Mouse (Mus musculus): Measurements from ENCODE around the gene Mog.

The Mog gene

GRCm38 (mm10) chr17:37022628-37023576, at the start of gene Mog:
Gene Mog (minus strand): TSS chr17:37023398.
- no peak for DNase-seq (ENCODE audit: inconsistent age in 2 of 2, low spot score in 1 of 2)

GRCm38 (mm10) chr17:37072730-37073276, 49.6 kb upstream of the Mog start:
- no peak for DNase-seq (ENCODE audit: inconsistent age in 2 of 2, low spot score in 1 of 2)

GRCm38 (mm10) chr17:37072080-37072729, 49.0 kb upstream of the Mog start:
- no peak for DNase-seq (ENCODE audit: inconsistent age in 2 of 2, low spot score in 1 of 2)

GRCm38 (mm10) chr17:37070121-37070520, 46.9 kb upstream of the Mog start:
- no peak for DNase-seq (ENCODE audit: inconsistent age in 2 of 2, low spot score in 1 of 2)

DNA sequence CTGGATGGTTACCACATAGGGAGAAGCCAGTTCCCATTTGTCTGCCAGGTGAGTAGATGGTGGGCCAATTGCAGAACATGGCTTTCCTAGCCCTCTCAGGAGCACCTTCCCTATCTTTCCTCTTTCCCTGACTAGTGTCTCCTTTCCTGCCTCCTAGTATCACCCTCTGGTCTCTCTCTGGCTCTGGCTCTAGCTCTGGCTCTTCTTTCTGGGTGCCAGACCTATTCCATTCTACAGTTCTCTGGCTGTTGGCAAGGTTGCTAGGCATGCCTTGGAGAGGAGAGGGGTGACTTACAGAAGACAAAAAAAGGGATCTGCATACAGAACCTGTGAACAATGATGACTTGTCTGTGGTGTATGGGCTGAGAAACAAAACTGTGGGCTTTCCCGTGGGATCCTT, 44.7 kb upstream of the Mog start:
- no peak for DNase-seq (ENCODE audit: inconsistent age in 2 of 2, low spot score in 1 of 2)

- no peak for DNase-seq (ENCODE audit: inconsistent age in 2 of 2, low spot score in 1 of 2)
Measured at GRCm38 (mm10) chr17:37065993-37066392, 42.8 kb upstream of the Mog start.

DNA sequence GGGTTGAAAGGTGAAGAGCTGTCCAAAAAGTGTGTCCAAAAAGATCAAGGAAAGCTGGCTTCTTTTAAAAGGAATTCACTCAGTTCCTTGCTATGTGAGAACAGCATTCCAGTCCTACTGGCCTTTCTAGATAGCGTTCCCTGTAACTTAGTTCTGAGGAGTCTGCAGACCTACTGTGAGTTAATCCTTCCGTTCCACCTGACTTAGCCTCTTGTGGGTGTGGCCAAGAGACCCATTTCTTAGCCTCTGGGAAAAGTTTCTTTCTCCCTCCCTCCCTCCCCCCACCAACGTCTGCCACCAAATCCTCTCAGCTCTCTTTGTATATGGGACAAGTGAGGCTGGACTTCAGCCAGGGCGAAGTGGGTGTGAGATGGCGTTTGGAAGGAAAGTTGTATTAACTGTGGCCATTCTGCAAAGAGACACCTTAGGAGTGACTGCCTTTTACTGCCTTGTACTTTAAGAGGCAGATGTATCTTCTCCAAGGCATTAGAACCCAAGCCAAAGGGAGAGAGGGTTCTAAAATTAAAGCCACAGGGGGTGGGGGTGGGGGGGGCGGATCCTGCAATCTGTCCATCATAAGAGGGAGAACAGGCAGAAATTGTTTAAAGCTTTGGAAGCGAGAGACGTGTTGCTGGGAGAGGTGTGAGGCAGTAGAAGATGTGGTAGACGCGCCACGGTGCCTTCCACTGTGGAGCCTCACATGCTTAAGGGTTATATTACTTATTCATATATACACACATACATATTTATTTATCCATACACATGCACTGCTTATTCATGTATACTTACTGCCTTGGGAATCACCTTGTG, 40.7 kb upstream of the Mog start:
- DNase-seq (ENCODE audit: inconsistent age in 2 of 2, low spot score in 1 of 2) = no peak

GRCm38 (mm10) chr17:37063063-37063462, 39.9 kb upstream of the Mog start:
- no peak for DNase-seq (ENCODE audit: inconsistent age in 2 of 2, low spot score in 1 of 2)

GRCm38 (mm10) chr17:37062101-37062641, 39.0 kb upstream of the Mog start:
- no peak for DNase-seq (ENCODE audit: inconsistent age in 2 of 2, low spot score in 1 of 2)

- DNase-seq (ENCODE audit: inconsistent age in 2 of 2, low spot score in 1 of 2) = no peak
Measured at GRCm38 (mm10) chr17:37061435-37061834, 38.2 kb upstream of the Mog start.

- no peak for DNase-seq (ENCODE audit: inconsistent age in 2 of 2, low spot score in 1 of 2)
Measured at GRCm38 (mm10) chr17:37056957-37057356, 33.8 kb upstream of the Mog start.

DNA sequence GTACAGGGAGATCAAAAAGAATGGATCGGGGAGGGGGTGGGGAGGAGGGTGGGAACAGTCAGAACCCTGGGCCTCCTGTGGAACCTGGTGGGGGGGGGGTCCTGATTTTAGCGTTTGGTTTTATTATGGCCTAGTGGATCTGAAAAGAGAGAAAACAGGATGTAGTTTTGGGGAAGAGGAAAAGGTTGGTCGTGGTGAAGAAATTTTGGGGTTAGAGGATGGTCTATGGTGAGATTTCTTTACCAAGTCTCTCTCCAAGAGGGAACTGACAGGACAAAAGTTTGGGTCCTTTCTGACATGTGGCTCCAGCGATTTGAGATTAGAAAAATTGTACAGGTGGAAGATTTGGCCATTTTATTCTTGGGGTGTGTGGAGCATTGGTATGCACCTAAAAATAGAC, 28.5 kb upstream of the Mog start:
- DNase-seq (ENCODE audit: inconsistent age in 2 of 2, low spot score in 1 of 2) = no peak

DNA sequence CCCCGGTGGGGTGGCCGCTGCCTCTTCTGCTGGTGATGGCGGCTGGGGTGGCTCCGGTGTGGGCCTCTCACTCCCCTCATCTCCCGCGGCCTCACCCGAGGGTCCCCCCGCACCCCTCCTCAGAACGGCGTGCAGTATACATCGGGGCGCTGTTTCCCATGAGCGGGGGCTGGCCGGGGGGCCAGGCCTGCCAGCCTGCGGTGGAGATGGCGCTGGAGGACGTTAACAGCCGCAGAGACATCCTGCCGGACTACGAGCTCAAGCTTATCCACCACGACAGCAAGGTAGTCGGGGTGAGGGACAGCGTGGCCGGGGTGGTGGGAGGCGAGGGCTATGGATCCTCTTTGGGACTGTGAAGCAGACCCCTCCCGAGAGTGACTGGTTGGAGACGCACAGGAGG, 27.7 kb upstream of the Mog start:
- no peak for DNase-seq (ENCODE audit: inconsistent age in 2 of 2, low spot score in 1 of 2)

DNA sequence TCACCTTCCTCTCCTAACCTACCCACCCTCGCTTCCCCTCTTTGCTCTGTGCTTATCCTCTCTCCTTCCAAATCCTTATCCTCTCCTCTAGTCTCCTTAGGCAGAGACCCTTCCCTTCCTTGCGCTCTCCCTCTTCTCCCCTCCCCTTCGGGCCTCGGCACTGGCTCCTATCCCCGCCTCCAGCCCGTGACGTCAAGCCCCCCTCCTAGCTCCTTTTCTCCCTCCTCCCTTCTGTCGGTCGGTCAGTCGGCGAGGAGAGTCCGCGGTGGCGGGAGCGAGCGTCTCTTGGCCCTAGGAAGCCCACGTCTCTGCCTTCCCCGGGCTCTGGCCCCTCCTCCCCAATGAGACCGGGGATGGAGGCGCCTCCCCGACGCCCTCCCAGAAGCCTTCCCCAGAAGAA, 27.2 kb upstream of the Mog start:
- peak; percentile 88 to 93 for DNase-seq (ENCODE audit: inconsistent age in 2 of 2, low spot score in 1 of 2)

DNA sequence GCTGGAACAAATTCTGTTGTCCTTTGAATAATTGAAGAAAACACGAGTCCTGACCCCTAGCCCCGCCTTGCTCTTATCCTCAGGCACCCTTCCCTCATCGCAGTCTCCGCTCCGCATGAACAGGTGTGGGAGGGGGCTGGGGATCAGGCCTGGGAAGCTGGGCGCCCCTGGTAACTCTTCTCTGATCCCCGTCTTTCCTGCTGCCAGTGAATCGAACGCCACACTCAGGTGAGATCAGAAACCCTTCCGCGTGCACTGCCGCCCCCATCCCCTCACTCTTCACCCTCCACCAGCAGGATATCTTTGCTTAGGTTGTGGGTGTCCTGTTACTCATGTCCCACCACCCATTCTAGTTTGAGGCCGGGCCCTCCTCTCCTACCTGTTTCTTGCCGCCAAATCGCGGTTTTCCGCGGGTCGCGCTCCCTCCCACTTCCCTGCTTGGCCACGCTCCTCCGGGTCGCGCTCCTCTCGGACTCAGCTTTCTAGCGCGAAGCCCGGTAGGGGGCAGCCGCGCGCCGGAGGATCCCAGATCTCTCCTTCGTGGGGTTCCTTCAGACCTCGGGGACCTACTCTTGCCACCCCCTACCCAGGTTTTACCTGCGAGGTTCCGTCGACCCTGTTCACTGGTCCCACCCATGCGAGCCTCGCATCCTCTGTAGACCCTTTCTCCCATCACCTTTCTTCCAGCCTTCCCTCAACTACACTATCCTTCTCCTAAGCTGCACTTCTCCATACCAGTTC, 26.5 kb upstream of the Mog start:
- peak; percentile 75 to 90 for DNase-seq (ENCODE audit: inconsistent age in 2 of 2, low spot score in 1 of 2)

DNA sequence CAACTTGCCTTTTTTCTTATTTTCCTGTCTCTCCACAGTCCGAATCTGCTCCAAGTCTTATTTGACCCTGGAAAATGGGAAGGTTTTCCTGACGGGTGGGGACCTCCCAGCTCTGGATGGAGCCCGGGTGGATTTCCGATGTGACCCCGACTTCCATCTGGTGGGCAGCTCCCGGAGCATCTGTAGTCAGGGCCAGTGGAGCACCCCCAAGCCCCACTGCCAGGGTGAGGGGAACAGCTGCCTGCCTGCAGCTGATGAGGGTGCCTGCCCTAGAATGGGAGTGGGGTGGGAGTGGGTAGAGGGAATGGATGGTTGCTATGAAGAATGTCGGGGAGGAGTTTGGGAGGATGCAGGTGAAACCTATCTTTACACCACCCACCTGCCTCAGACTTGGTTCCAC, 25.2 kb upstream of the Mog start:
- DNase-seq (ENCODE audit: inconsistent age in 2 of 2, low spot score in 1 of 2) = peak; percentile 24 to 38

- peak in 1 of 2 experiments; percentile 43 for DNase-seq (ENCODE audit: inconsistent age in 2 of 2, low spot score in 1 of 2)
Measured at GRCm38 (mm10) chr17:37047981-37048380, 24.8 kb upstream of the Mog start.

DNA sequence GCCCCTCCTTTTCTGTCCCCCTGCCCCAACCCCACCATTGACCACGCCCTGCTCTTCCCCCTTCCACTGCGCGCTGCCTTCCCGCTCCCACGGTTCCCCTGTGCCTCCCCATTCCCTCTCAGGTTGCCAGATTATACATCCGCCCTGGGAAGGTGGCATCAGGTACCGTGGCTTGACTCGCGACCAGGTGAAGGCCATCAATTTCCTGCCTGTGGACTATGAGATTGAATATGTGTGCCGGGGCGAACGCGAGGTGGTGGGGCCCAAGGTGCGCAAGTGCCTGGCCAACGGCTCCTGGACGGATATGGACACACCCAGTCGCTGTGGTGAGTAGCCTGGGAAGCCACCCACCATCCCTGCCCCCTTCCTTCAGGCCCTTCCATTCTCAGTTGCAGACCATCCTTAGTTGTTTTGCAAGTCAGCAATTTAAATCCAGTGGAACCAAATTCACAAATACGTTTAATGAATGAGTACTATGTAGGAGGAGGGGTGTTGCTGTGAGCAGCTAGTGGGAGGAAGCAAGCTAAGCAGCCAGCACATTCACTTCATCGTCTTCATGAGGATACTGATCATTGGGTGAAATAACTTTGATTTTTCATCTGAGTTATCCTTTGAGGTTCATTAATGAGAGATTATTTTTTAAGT, 24.3 kb upstream of the Mog start:
- peak; percentile 19 to 31 for DNase-seq (ENCODE audit: inconsistent age in 2 of 2, low spot score in 1 of 2)

GRCm38 (mm10) chr17:37046312-37047112, 23.3 kb upstream of the Mog start:
- DNase-seq (ENCODE audit: inconsistent age in 2 of 2, low spot score in 1 of 2) = peak in 1 of 2 experiments; percentile 75

Data from adrenal gland, adult (tissue).